Mouse (Mus musculus) layer of hippocampus, postnatal 36 days (tissue): Measurements from ENCODE around the gene Commd3. TPM values are rescaled to one million over a fixed set of nuclear protein-coding genes. Genes with fewer than 3 reads are reported as not detected.
A peak's percentile ranks its signal among the peaks of the same experiment; 100 is the strongest.

Experiments used
- DNase-seq, 2 experiments: peaks; one replicate each; pipeline ENCODE4 v3.0.0; 2022
- total RNA-seq, 2 experiments: library from RNA; stranded (reverse); gene quantifications; 2 replicates each; pipeline ENCODE4 v1.2.3; 2021

The Commd3 gene
- total RNA-seq, 2 experiments from 2014 or later = 103 to 112 TPM

- no peak for DNase-seq
Measured at GRCm38 (mm10) chr2:18687671-18688170, 15.5 kb downstream of the Commd3 start.

GRCm38 (mm10) chr2:18688286-18688685 lies 16.1 kb downstream of the Commd3 start:
- DNase-seq = no peak

- DNase-seq = peak in 1 of 2 experiments; percentile 30
Measured at GRCm38 (mm10) chr2:18688708-18689063, 16.5 kb downstream of the Commd3 start.

- DNase-seq = peak; percentile 46 to 56
Measured at GRCm38 (mm10) chr2:18689064-18689921, 17.1 kb downstream of the Commd3 start.

- peak; percentile 57 to 60 for DNase-seq
Measured at GRCm38 (mm10) chr2:18690055-18690691, 18.0 kb downstream of the Commd3 start.

- DNase-seq = no peak
Measured at GRCm38 (mm10) chr2:18690756-18691155, 18.6 kb downstream of the Commd3 start.

- no peak for DNase-seq
Measured at GRCm38 (mm10) chr2:18692031-18692430, 19.8 kb downstream of the Commd3 start.

- DNase-seq = no peak
Measured at GRCm38 (mm10) chr2:18692548-18692947, 20.4 kb downstream of the Commd3 start.

- no peak for DNase-seq
Measured at GRCm38 (mm10) chr2:18693491-18693870, 21.3 kb downstream of the Commd3 start.

- DNase-seq = peak; percentile 77 to 79
Measured at GRCm38 (mm10) chr2:18693871-18694610, 21.9 kb downstream of the Commd3 start, which contains the start of gene Spag6. TSS of gene Spag6 (plus strand) at chr2:18694032.

GRCm38 (mm10) chr2:18694611-18694950 lies 22.4 kb downstream of the Commd3 start:
- DNase-seq = no peak

GRCm38 (mm10) chr2:18695163-18695562 lies 23.0 kb downstream of the Commd3 start:
- no peak for DNase-seq

GRCm38 (mm10) chr2:18695629-18696150 lies 23.5 kb downstream of the Commd3 start:
- DNase-seq = no peak

GRCm38 (mm10) chr2:18697591-18698244 lies 25.5 kb downstream of the Commd3 start:
- DNase-seq = no peak

GRCm38 (mm10) chr2:18698663-18699385 lies 26.6 kb downstream of the Commd3 start:
- DNase-seq = no peak

GRCm38 (mm10) chr2:18699401-18699990 lies 27.3 kb downstream of the Commd3 start:
- DNase-seq = no peak

GRCm38 (mm10) chr2:18710356-18710755 lies 38.2 kb downstream of the Commd3 start:
- DNase-seq = no peak

- no peak for DNase-seq
Measured at GRCm38 (mm10) chr2:18713071-18713470, 40.9 kb downstream of the Commd3 start.

GRCm38 (mm10) chr2:18714337-18714736 lies 42.2 kb downstream of the Commd3 start:
- DNase-seq = no peak

- DNase-seq = no peak
Measured at GRCm38 (mm10) chr2:18718521-18718920, 46.3 kb downstream of the Commd3 start.

GRCm38 (mm10) chr2:18722208-18722830 lies 50.1 kb downstream of the Commd3 start:
- DNase-seq = no peak
